Mouse (Mus musculus) intestine, embryonic 15.5 days (tissue): ENCODE results near the gene Grtp1. TPM values are rescaled to one million over a fixed set of nuclear protein-coding genes. Genes with fewer than 3 reads are reported as not detected.
A peak's percentile ranks its signal among the peaks of the same experiment; 100 is the strongest.

Experiments used
- ATAC-seq: fragments of 200-750 bp; cut with Nextera tagmentation; 2 replicates; pipeline ENCODE4 v1.8.0; 2017; ENCODE audit warnings: moderate TSS enrichment, moderate library complexity
- H3K27ac ChIP-seq: fragments of 300-500 bp; sonication (generic); 2 replicates; pipeline ENCODE4 v1.5.1; 2015; ENCODE audit warnings: mild to moderate bottlenecking, inconsistent platforms
- H3K27me3 ChIP-seq: fragments of 300-500 bp; sonication (generic); replicated peaks from 2 replicates; pipeline ENCODE4 v1.6.1; 2015; ENCODE audit warnings: inconsistent platforms
- H3K36me3 ChIP-seq: fragments of 300-500 bp; sonication (generic); 2 replicates; pipeline ENCODE4 v1.6.1; 2015; ENCODE audit warnings: inconsistent platforms
- H3K4me1 ChIP-seq: fragments of 300-500 bp; sonication (generic); replicated peaks from 2 replicates; pipeline ENCODE4 v1.6.1; 2015; ENCODE audit warnings: inconsistent platforms
- H3K4me2 ChIP-seq: fragments of 300-500 bp; sonication (generic); replicated peaks from 2 replicates; pipeline ENCODE4 v1.6.1; 2015; ENCODE audit warnings: mild to moderate bottlenecking, inconsistent platforms
- H3K4me3 ChIP-seq: fragments of 300-500 bp; sonication (generic); replicated peaks from 2 replicates; pipeline ENCODE4 v1.5.1; 2015; ENCODE audit warnings: inconsistent platforms
- H3K9ac ChIP-seq: fragments of 300-500 bp; sonication (generic); 2 replicates; pipeline ENCODE4 v1.6.1; 2015; ENCODE audit warnings: inconsistent platforms
- H3K9me3 ChIP-seq: fragments of 300-500 bp; sonication (generic); 2 replicates; pipeline ENCODE4 v1.6.1; 2016; ENCODE audit warnings: inconsistent platforms
- WGBS: fragments of 180-500 bp; shearing (Covaris S2); methylation state at CpG from one replicate; pipeline ENCODE4 v1.1.7; 2015; 5-methylcytosine and 5-hydroxymethylcytosine counted together
- polyA plus RNA-seq: library from polyadenylated mRNA; unstranded; fragments of >200 nt; fragmentation: Nextera tagmentation; extraction: Ambion mirVana; gene quantifications from 2 replicates; pipeline ENCODE4 v1.2.1, GENCODE M21; 2015

The Grtp1 gene
- polyA plus RNA-seq, 1 experiment from 2014 or later, result 51.6 TPM

DNA sequence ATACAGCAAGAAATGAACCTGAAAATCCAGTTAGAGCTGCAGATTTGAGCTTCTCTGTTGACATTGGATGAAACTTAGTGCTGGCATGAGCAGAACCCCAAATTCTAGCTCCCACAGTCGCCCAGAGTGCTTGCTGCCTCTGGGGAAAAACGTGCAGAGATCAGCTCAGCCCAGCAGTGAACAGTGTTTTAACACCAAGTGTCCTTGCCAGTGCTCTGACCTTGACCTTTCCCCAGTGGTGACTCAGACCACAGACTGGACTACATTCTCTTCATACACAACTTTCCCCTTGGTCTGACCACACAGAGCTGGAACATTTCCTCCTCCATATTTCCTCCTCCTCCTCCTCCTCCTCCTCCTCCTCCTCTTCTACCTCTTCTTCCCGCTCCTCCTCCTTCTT lies 1.6 kb upstream of the Grtp1 start:
- Histone ChIP-seq H3K4me3 (0 out of 2 replicates have a peak overlapping the region, but pooled peaks have one; percentile 0), H3K9ac (no peak overlapping the region), H3K27me3 (peaks cover 11% of the 10 kb centered on the region; the same call in 1 of the 2 replicates), H3K9me3 (no peaks in the 10 kb centered on the region), H3K4me1 (peaks cover 2% of the 10 kb centered on the region), H3K36me3 (no peaks in the 10 kb centered on the region), H3K4me2 (peak overlapping the region; percentile 86), H3K27ac (no peak overlapping the region)
- no peak for ATAC-seq
- WGBS, result 55% methylated on average over 3 of the region's 3 CpGs

DNA sequence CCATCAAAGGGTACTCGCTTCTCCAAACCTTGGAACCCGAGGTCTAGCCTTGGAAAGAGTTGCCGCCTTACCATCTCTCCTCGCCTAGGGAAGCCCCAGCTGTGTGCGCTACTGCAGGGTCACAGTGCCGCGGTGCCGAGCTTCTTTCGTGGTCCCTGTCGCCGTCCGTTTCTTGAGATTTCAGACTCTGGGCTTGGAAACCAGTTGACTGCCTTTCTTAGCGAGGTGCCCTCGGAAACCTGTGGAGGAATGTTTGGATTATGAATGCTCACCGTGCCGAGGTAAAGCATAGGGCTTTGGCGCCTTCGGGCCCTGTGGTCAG lies 554 bp upstream of the Grtp1 start:
- WGBS, result 2% methylated on average over 18 of the region's 18 CpGs
- Histone ChIP-seq H3K36me3 (no peaks in the 10 kb centered on the region), H3K27me3 (peaks cover 11% of the 10 kb centered on the region; the same call in 1 of the 2 replicates), H3K9me3 (no peaks in the 10 kb centered on the region), H3K4me3 (peak overlapping the region; percentile 64), H3K27ac (peak overlapping the region; percentile 13), H3K9ac (peak overlapping the region; percentile 40), H3K4me2 (peak overlapping the region; percentile 86), H3K4me1 (peaks cover 4% of the 10 kb centered on the region)
- ATAC-seq, result 0 out of 2 replicates have a peak, but pooled peaks have one; percentile 25

DNA sequence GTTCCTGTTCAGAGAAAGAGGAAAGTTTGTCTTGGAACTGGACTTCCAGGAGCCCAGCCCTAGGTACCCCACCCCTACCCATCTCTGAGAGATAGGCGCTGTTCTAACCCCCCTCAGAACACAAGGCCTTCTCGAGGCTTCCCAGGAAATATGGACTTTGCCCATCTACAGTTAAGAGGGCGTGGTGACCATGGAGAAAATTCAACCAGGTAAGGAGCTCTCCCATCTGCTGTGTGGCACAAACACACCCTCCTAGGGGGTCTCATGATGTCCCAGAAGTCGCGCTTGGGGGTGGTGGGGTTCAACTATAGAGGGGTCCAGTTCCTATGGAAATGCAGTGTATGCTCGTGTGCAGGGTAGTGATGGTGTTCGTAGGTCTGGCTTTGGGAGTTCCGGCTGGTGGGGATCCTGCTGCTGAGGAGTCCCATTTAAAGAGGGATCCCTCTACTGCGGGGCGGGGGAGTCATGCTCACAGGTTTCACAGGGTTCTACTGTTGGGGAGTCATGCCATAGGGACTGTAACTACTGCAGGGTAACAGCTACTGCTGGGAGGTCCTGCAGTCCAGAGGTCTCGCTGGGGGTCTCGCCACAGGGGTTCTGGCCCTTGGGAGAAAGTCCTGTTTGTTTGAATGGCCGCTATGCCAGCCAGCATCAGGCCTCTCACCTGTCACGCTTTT lies 897 bp downstream of the Grtp1 start:
- 22% methylated on average over 14 of the region's 14 CpGs for WGBS
- peak overlapping the region; percentile 64 for H3K4me3 ChIP-seq
- ATAC-seq, result peak; percentile 73

DNA sequence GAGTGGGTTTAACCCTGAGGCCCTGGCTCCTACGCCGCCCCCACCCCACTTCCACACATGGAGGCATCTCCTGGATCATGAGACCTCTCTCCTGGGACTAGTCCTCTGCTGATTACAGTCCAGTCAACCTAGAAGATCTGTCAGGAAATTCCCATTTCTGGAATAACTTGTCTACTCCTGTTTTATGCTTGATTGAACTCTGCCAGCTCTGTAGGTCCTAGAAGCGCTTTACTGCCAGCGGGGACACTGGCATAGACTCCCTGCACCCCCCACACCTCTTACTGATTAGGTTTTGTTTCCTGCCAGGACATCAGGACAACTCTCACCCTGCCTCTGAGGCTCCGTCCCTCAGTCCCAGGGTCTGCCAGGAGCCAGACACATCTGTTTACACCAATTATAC lies 2.9 kb downstream of the Grtp1 start:
- no peak overlapping the region for H3K9ac ChIP-seq
- H3K27me3 ChIP-seq, result peaks cover 11% of the 10 kb centered on the region; the same call in 1 of the 2 replicates
- 90% methylated on average over 5 of the region's 5 CpGs for WGBS
- H3K9me3 ChIP-seq, result no peaks in the 10 kb centered on the region
- no peak overlapping the region for H3K4me2 ChIP-seq
- H3K27ac ChIP-seq, result no peak overlapping the region
- H3K4me1 ChIP-seq, result peaks cover 3% of the 10 kb centered on the region; the same call in 1 of the 2 replicates
- no peak overlapping the region for H3K4me3 ChIP-seq
- no peak for ATAC-seq
- H3K36me3 ChIP-seq, result no peaks in the 10 kb centered on the region

More for the DNA sequence above, 897 bp downstream of the Grtp1 start:
- no peaks in the 10 kb centered on the region for H3K36me3 ChIP-seq
- peak overlapping the region; percentile 86 for H3K4me2 ChIP-seq
- peak overlapping the region; percentile 61 for H3K27ac ChIP-seq
- peak overlapping the region; percentile 60 for H3K9ac ChIP-seq
- peaks cover 11% of the 10 kb centered on the region; the same call in 1 of the 2 replicates for H3K27me3 ChIP-seq
- peaks cover 3% of the 10 kb centered on the region for H3K4me1 ChIP-seq
- no peaks in the 10 kb centered on the region for H3K9me3 ChIP-seq

DNA sequence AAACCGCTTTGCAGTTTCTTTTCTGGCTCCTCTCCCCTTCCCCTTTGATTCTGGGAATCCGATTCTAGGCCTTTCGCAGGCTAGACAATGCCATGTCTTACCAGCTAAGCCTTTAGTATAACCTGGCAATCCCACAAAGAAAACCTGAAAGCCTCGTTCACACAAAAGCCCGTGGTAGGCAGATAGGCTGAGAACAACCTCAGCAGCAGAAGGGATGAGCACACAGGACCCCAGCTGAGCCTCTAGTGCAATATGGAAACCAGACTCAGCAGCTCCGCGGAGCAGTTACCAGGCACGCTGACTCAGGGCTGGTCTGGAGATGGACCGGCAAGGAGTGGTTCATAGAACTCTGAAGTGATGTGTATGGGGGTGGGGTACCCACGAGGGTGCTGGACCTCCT lies 5.6 kb downstream of the Grtp1 start:
- H3K27me3 ChIP-seq, result 0 out of 2 replicates have a peak, but pooled peaks cover 4% of the 10 kb centered on the region
- ATAC-seq, result no peak
- H3K27ac ChIP-seq, result no peak overlapping the region
- H3K4me1 ChIP-seq, result 0 out of 2 replicates have a peak, but pooled peaks cover 3% of the 10 kb centered on the region
- H3K4me3 ChIP-seq, result no peak overlapping the region
- H3K4me2 ChIP-seq, result no peak overlapping the region
- no peak overlapping the region for H3K9ac ChIP-seq
- no peaks in the 10 kb centered on the region for H3K9me3 ChIP-seq
- no peaks in the 10 kb centered on the region for H3K36me3 ChIP-seq
- 55% methylated on average over 10 of the region's 10 CpGs for WGBS

DNA sequence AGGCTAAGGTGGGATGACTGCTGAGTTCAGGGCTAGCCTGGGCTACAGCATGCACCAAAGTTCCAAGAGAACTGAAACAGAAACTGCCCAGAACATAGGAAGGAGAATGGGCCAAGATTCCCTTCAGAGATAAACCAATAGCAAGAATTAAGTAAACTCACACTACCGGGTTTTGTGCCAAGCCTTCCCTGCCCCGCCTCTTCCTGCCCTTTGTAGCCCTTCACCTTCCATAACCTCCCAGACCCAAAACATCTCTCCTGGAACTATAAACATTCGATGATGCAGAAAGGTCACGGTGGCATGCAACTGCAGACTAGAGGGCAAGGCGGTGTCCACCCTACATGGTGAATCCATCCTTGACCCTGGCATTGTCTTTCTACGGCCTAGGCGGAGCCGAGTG lies 10.2 kb downstream of the Grtp1 start:
- no peak overlapping the region for H3K4me2 ChIP-seq
- H3K27me3 ChIP-seq, result no peaks in the 10 kb centered on the region
- peaks cover 3% of the 10 kb centered on the region; the same call in 1 of the 2 replicates for H3K36me3 ChIP-seq
- H3K9me3 ChIP-seq, result no peaks in the 10 kb centered on the region
- no peak for ATAC-seq
- no peak overlapping the region for H3K4me3 ChIP-seq
- no peaks in the 10 kb centered on the region for H3K4me1 ChIP-seq
- 91% methylated on average over 8 of the region's 8 CpGs for WGBS
- no peak overlapping the region for H3K27ac ChIP-seq
- H3K9ac ChIP-seq, result no peak overlapping the region

DNA sequence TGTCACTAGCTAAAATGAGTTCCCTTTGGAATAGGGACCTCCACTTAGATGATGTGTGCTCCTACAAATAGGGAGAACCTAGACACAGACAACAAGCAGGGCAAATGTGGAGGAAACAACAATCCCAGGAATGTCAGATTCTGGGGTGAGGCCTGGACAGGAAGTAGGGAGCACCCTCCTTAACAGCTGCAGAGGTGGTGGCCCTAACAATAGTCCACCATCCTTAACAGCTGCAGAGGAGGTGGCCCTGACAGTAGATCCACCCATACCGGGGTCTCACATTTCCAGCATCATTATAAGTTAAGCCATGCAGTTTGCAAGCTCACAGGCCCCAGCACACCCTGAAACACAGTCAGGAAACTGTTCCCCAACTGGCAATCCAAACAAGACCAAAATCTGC lies 11.6 kb downstream of the Grtp1 start:
- Histone ChIP-seq H3K36me3 (peaks cover 3% of the 10 kb centered on the region; the same call in 1 of the 2 replicates), H3K9me3 (no peaks in the 10 kb centered on the region), H3K4me1 (no peaks in the 10 kb centered on the region), H3K27ac (no peak overlapping the region), H3K4me3 (no peak overlapping the region), H3K4me2 (no peak overlapping the region), H3K9ac (no peak overlapping the region), H3K27me3 (no peaks in the 10 kb centered on the region)
- no peak for ATAC-seq
- 87% methylated on average over 1 of the region's 1 CpGs for WGBS

DNA sequence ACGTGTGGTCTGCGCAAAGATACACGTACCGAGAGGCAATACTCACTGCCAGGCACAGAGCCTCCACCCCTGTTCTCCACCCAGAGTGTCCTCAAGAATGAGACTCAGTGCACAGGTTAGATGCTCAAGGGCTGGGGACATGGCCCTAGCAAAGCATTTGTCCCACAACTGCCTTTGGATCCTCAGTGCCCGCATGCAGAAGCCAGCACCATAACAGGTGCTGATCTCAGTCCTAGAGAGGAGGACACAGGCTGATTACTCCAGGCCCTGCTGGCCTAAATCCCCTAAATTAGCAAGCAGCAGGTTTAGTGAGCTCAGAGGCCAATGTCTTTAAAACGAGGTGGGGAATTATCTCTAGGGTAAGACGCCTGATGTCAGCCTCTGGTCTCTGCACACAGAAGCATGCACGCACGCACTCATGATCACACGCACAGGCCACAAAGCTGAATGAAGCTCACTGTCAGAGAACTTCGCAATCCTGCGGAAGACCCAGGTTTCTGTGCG lies 12.3 kb downstream of the Grtp1 start:
- ATAC-seq, result no peak
- 91% methylated on average over 13 of the region's 13 CpGs for WGBS
- Histone ChIP-seq H3K4me3 (no peak overlapping the region), H3K9ac (no peak overlapping the region), H3K36me3 (peaks cover 3% of the 10 kb centered on the region; the same call in 1 of the 2 replicates), H3K27me3 (no peaks in the 10 kb centered on the region), H3K27ac (no peak overlapping the region), H3K4me1 (no peaks in the 10 kb centered on the region), H3K4me2 (no peak overlapping the region), H3K9me3 (no peaks in the 10 kb centered on the region)

DNA sequence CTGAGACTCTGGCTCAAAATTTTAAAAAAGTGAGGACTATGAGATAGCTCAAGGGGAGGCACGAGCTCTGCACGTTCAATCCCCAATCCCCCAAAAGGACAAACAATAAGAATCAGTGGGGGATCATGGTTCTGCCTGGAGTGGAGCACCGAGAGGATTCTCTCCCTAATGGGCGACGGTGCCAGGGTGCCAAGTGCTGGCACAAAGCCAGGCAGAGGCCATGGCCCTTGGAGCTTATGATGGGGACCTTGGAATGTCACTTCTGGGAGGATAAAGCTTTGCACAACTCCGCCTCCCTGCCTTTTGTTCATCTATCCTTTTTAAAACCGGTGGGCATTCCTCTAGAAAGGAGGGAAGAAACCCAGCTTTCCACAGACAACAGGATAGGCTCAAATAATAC lies 12.8 kb downstream of the Grtp1 start:
- ATAC-seq, result no peak
- 77% methylated on average over 7 of the region's 7 CpGs for WGBS
- Histone ChIP-seq H3K9ac (no peak overlapping the region; the same call in 1 of the 2 replicates), H3K4me2 (no peak overlapping the region), H3K4me3 (no peak overlapping the region), H3K36me3 (peaks cover 3% of the 10 kb centered on the region; the same call in 1 of the 2 replicates), H3K27ac (no peak overlapping the region), H3K27me3 (no peaks in the 10 kb centered on the region), H3K9me3 (no peaks in the 10 kb centered on the region), H3K4me1 (no peaks in the 10 kb centered on the region)

DNA sequence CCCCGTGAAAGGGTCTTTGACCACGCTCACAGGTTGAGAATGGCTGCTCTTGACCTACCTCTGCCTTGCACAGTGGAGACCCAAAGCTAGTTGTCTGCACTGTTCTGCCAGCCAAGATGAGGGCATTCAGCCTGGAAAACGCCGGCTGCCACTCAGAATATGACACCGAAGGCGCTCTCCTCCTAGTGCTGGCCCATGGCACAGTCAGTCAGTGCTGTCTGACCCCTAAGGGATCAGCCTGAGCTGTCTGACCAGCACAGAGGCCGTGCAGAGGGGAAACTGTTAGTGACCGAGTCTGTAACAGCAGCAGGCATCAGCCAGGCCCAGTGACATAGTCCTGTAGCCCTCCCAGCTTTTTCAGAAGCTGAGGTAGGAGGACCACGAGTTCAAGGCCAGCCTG lies 13.2 kb downstream of the Grtp1 start:
- Histone ChIP-seq H3K4me1 (no peaks in the 10 kb centered on the region), H3K9ac (no peak overlapping the region), H3K27me3 (no peaks in the 10 kb centered on the region), H3K9me3 (no peaks in the 10 kb centered on the region), H3K36me3 (peaks cover 3% of the 10 kb centered on the region; the same call in 1 of the 2 replicates), H3K4me3 (no peak overlapping the region), H3K4me2 (no peak overlapping the region), H3K27ac (no peak overlapping the region)
- 80% methylated on average over 9 of the region's 9 CpGs for WGBS
- ATAC-seq, result no peak

DNA sequence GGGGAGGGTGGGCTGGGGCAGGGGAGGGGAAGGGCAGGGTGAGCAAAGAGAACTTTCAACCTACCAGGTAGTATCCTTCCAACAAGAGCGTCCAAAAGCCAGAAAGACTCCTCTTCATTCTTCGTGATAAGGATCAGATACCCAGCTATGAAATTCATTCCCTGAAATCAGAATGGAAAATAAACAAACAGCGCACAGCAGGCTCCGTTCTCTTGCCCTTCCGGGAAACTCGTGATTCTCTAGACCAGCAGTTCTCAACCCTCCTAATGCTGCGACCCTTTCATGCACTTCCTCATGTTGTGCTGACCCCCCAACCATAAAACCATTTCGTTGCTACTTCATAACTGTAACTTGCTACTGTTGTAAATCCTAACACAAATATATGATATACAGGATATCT lies 13.6 kb downstream of the Grtp1 start:
- Histone ChIP-seq H3K27me3 (no peaks in the 10 kb centered on the region), H3K27ac (no peak overlapping the region), H3K9me3 (no peaks in the 10 kb centered on the region), H3K36me3 (peaks cover 3% of the 10 kb centered on the region; the same call in 1 of the 2 replicates), H3K4me2 (no peak overlapping the region), H3K4me3 (no peak overlapping the region), H3K9ac (no peak overlapping the region), H3K4me1 (no peaks in the 10 kb centered on the region)
- no peak for ATAC-seq
- 78% methylated on average over 8 of the region's 8 CpGs for WGBS

DNA sequence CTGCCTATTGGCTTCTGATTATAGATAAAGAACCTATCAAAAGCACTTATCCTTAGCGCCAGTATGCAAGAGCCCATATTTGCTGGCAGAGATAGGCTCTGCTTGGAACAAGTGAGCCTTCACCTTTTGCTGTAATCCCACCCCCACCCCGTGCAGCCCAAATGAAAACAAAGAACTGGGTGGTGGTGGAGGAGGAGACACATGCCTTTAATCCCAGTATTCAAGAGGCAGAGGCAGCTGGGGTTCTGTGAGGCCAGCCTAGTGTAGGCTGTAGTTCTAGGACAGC lies 18.8 kb downstream of the Grtp1 start:
- Histone ChIP-seq H3K4me2 (no peak overlapping the region), H3K36me3 (peaks cover 3% of the 10 kb centered on the region; the same call in 1 of the 2 replicates), H3K4me3 (no peak overlapping the region), H3K4me1 (no peaks in the 10 kb centered on the region), H3K27me3 (no peaks in the 10 kb centered on the region), H3K9ac (no peak overlapping the region), H3K9me3 (no peaks in the 10 kb centered on the region), H3K27ac (no peak overlapping the region)
- ATAC-seq, result no peak
- 62% methylated on average over 2 of the region's 2 CpGs for WGBS
